Mouse (Mus musculus): ENCODE measurements around the gene Gas2l1. TPM values are rescaled to one million over a fixed set of nuclear protein-coding genes. Genes with fewer than 3 reads are reported as not detected.
"Not testable (repeated sequence)": the region's sequence is repeated elsewhere in the genome, so short reads cannot be mapped to it uniquely, and the experiment has no call there.

The Gas2l1 gene
- polyA plus RNA-seq, 1 experiment from 2014 or later = 32.9 TPM

DNA sequence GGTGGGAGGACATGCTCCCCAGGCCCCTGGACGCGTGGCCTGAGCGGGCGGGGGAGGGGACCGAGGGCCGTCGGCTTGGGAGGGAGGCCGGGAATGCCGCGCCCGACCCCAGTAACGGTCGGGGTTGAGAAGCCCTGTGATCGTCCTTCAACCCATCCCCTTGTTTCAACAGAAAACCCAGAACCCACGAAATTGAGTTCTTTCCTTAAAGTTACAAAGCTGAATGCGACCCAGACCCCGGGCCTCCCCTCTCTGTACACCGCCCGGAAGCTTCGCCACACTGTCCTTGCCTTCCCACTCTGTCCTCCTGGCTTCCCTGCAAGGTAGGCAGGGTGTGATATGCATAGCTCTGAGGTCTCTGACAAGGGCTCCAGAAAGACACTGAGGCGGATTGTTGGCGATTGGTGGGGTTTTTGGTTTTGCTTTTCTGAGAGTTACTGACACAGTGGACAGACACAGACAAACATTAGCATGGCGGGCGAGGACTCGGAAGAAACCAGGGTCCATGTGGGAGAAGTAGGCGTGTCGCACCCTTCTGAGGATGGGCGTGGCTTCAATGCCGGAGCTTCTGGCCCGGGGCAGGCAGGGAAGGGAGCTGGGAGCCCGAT, 34.6 kb upstream of the Gas2l1 start:
- peak; percentile 66 for ATAC-seq (ENCODE audit: insufficient read depth, low FRiP score, low TSS enrichment)
- under 1% methylated on average over 21 of the region's 31 CpGs for WGBS
- Histone ChIP-seq H3K36me3 (ENCODE audit: control insufficient read depth, insufficient read depth, low read length) (no peaks in the 10 kb centered on the region; the same call in 1 of the 2 replicates), H3K27ac (ENCODE audit: low read depth, low read length) (peak overlapping the region; percentile 90), H3K27me3 (ENCODE audit: control insufficient read depth, insufficient read depth, low read length) (no peaks in the 10 kb centered on the region), H3K9ac (ENCODE audit: low read length) (peak overlapping the region; percentile 93), H3K4me1 (ENCODE audit: control insufficient read depth, insufficient read depth, low read length) (peaks cover 10% of the 10 kb centered on the region), H3K4me3 (ENCODE audit: low read depth, low read length) (peak overlapping the region; percentile 90), H3K9me3 (ENCODE audit: control insufficient read depth, low read length) (no peaks in the 10 kb centered on the region), H3K4me2 (ENCODE audit: low read depth) (peak overlapping the region; percentile 74)
- DNase-seq (ENCODE audit: low spot score) = peak; percentile 89

DNA sequence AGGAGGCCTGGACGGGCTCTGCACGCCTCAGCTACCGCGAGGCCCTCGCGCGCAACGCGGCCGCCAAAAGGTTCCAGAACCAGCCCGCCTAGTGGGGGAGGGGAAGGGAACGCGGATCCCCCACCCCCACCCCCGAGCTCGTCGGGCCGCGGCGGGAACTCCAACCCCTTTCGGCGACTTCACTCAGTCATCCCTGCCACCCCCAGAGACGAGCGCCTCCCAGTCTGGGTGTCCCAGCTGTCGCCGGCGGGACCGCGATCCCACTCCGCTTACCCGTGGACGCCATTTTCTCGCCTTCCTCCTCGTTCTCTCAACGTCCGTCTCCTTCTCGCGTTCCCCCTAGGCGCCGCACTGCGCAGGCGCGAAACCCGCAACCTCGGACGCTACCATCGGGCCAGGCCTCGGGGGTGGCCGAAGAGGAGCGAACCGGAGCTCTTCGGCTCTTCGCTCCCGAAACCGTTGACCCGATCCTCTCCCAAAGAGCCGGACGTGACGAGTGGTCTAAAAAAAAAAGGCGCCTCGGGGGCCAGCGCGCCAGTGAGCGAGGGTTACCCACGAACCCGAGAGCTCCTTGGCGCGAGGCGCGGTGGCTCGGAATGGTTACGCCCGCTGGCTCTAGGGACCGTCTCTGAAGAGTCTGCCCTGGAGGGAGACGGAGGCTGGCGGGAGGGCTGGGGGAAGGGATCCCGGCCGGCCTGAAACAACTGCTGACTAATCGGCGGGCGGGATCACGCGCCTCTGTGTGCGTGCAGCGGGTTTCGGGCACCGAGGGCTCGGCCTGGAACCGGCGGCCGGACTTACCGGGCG, 33.8 kb upstream of the Gas2l1 start, which contains the start of the genes Rhbdd3 and Ewsr1:
Gene Rhbdd3, plus strand, starts transcription at position 191 of the 807 bp plus-strand sequence.
Gene Ewsr1, minus strand, starts transcription at position 531 of the 807 bp plus-strand sequence.
- no peaks in the 10 kb centered on the region; the same call in none of the 2 replicates for H3K36me3 ChIP-seq (ENCODE audit: control insufficient read depth, insufficient read depth, low read length)
- H3K27ac ChIP-seq (ENCODE audit: low read depth, low read length) = peak within 1 kb of the TSS; percentile 90
- WGBS = under 1% methylated on average over 90 of the region's 92 CpGs
- H3K4me1 ChIP-seq (ENCODE audit: control insufficient read depth, insufficient read depth, low read length) = peaks cover 10% of the 10 kb centered on the region
- peak; percentile 87 for ATAC-seq (ENCODE audit: insufficient read depth, low FRiP score, low TSS enrichment)
- H3K9ac ChIP-seq (ENCODE audit: low read length) = peak within 1 kb of the TSS; percentile 93
- H3K9me3 ChIP-seq (ENCODE audit: control insufficient read depth, low read length) = no peaks in the 10 kb centered on the region
- H3K4me2 ChIP-seq (ENCODE audit: low read depth) = peak within 1 kb of the TSS; percentile 89
- no peaks in the 10 kb centered on the region for H3K27me3 ChIP-seq (ENCODE audit: control insufficient read depth, insufficient read depth, low read length)
- peak within 1 kb of the TSS; percentile 90 for H3K4me3 ChIP-seq (ENCODE audit: low read depth, low read length)
- peak; percentile 98 for DNase-seq (ENCODE audit: low spot score)

DNA sequence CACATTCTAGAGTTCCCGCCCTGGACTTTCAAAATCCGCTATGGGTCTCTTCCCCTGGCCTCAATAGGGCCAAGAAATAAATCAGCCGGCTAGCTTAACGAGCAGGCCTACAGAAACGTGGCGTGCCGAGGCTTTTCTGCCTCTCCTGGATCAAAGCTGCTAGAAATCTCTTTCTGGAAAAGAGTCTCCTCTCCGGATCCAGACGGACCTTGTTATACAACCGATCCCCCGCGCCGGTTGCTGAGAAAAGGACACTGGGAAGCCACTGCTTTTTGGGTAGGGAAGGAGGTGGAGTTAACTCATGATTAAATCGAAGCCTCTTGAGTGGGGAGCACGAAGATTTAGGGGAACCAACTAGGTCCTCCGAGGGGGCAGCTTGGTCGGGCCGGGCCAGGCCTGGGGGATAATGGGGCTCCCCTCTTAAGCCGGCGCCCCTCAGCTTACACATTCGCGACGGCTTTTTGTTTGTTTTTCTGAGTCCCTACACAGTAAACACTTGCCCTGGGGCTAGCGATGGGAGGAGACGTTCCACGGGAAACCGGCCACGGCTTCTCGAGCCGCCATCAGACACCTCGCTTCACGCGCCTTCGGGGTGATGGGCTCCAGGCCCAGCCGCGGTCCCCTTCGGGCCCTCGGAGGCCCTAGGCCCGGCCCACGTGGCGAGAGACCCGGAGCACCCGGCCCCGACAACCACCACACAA, 33.1 kb upstream of the Gas2l1 start:
- DNase-seq (ENCODE audit: low spot score) = peak; percentile 50

DNA sequence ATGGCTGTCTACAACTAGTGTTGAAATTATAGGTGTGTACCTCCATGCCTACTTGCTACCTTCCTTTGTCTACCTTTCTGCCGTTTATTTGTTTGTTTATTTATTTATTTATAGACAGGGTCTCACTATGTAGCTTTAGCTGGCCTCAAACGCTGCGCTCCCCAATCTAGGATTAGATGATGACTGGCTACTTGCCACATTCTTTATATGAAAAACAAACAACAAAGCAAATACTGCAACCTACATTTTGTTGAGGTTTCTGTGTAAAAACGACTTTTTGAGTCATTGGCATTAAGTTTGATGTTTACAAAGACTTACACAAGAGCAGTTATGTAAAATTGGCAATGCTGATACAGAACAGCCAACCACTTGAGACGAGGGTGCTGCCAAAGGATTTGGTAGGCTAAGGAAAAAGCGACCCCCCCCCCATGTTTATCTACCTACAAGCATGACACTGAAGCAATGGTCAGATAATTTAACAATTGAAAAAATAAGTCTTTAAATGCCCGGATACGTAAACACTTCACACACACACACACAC, 31.4 kb upstream of the Gas2l1 start:
- Histone ChIP-seq H3K27me3 (ENCODE audit: control insufficient read depth, insufficient read depth, low read length) (no peaks in the 10 kb centered on the region), H3K36me3 (ENCODE audit: control insufficient read depth, insufficient read depth, low read length) (peaks cover 4% of the 10 kb centered on the region), H3K9me3 (ENCODE audit: control insufficient read depth, low read length) (no peaks in the 10 kb centered on the region), H3K27ac (ENCODE audit: low read depth, low read length) (no peak overlapping the region), H3K4me3 (ENCODE audit: low read depth, low read length) (peak overlapping the region; percentile 90), H3K9ac (ENCODE audit: low read length) (no peak overlapping the region), H3K4me2 (ENCODE audit: low read depth) (peak overlapping the region; percentile 89), H3K4me1 (ENCODE audit: control insufficient read depth, insufficient read depth, low read length) (peaks cover 10% of the 10 kb centered on the region)
- DNase-seq (ENCODE audit: low spot score) (no peak), ATAC-seq (ENCODE audit: insufficient read depth, low FRiP score, low TSS enrichment) (no peak)
- WGBS = 82% methylated on average over 8 of the region's 8 CpGs

More for the DNA sequence above, 33.1 kb upstream of the Gas2l1 start:
- Histone ChIP-seq H3K27me3 (ENCODE audit: control insufficient read depth, insufficient read depth, low read length) (no peaks in the 10 kb centered on the region), H3K36me3 (ENCODE audit: control insufficient read depth, insufficient read depth, low read length) (no peaks in the 10 kb centered on the region; the same call in none of the 2 replicates), H3K27ac (ENCODE audit: low read depth, low read length) (peak overlapping the region; percentile 90), H3K9ac (ENCODE audit: low read length) (peak overlapping the region; percentile 93), H3K4me1 (ENCODE audit: control insufficient read depth, insufficient read depth, low read length) (peaks cover 10% of the 10 kb centered on the region), H3K9me3 (ENCODE audit: control insufficient read depth, low read length) (no peaks in the 10 kb centered on the region), H3K4me3 (ENCODE audit: low read depth, low read length) (peak overlapping the region; percentile 90), H3K4me2 (ENCODE audit: low read depth) (peak overlapping the region; percentile 89)
- ATAC-seq (ENCODE audit: insufficient read depth, low FRiP score, low TSS enrichment) = peak; percentile 15; the same call in 1 of the 2 replicates
- WGBS = under 1% methylated on average over 44 of the region's 44 CpGs

DNA sequence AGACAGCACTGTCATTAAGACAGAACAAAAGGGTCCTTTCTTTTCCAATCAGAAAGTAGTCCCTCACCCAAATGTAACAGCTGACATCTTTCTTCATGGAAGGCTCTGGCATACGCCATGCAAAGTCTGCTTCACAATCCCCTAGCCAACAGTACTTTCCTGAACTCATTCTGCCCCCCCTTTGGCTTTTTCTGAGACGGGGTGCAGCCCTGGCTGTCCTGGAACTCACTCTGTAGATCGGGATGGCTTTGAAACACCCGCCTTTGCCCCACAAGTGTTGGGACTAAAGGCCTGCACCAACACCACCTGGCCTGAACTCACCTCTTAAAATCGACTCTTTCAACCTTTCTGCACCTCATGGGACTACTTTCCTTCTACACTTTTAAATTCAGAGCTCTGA, 30.8 kb upstream of the Gas2l1 start:
- 86% methylated on average over 5 of the region's 5 CpGs for WGBS
- Histone ChIP-seq H3K36me3 (ENCODE audit: control insufficient read depth, insufficient read depth, low read length) (peaks cover 6% of the 10 kb centered on the region), H3K9me3 (ENCODE audit: control insufficient read depth, low read length) (no peaks in the 10 kb centered on the region), H3K27me3 (ENCODE audit: control insufficient read depth, insufficient read depth, low read length) (no peaks in the 10 kb centered on the region), H3K4me1 (ENCODE audit: control insufficient read depth, insufficient read depth, low read length) (peaks cover 10% of the 10 kb centered on the region), H3K4me3 (ENCODE audit: low read depth, low read length) (no peak overlapping the region), H3K9ac (ENCODE audit: low read length) (no peak overlapping the region), H3K27ac (ENCODE audit: low read depth, low read length) (no peak overlapping the region), H3K4me2 (ENCODE audit: low read depth) (no peak overlapping the region)
- DNase-seq (ENCODE audit: low spot score) (no peak), ATAC-seq (ENCODE audit: insufficient read depth, low FRiP score, low TSS enrichment) (no peak)

DNA sequence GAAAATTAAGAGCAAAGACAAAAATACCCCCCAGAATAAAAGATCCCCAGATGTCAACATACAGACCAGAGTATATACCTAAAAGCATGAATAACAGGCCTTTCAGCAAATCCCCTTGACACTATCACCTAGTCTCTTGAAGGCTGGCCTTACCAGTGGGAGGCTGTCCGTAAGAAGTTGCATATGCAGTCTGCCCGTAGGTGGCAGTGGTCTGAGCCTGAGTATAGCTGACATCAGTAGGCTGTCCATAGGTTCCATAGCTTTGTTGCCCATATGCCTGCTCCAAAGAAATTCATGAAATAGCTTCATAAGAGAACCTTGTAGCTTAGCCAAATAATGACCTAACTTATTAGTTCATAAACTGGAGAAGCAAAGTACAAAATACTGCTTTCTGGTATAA, 26.6 kb upstream of the Gas2l1 start:
- DNase-seq (ENCODE audit: low spot score) = no peak
- 75% methylated on average over 2 of the region's 2 CpGs for WGBS

DNA sequence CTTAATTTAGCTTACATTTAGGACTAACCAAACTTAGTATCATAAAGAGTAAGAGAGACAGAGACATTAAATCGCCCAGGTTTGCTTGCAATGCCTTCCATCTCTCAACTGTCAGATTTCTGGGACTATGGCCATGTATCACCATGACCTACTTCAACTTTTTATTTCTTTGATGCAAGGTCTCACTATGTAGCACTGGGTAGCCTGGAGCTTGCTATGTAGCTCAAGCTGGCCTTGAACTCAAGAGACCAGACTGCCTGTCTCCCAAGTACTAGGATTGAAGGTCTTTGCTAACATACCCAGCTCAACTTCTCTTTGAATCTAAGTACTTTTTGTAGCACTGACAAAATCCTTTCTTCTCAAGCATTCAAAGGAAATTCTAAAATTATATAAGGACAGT, 24.0 kb upstream of the Gas2l1 start:
- 97% methylated on average over 1 of the region's 1 CpGs for WGBS
- Histone ChIP-seq H3K4me2 (ENCODE audit: low read depth) (no peak overlapping the region), H3K27ac (ENCODE audit: low read depth, low read length) (no peak overlapping the region), H3K4me3 (ENCODE audit: low read depth, low read length) (no peak overlapping the region), H3K36me3 (ENCODE audit: control insufficient read depth, insufficient read depth, low read length) (peaks cover 17% of the 10 kb centered on the region), H3K4me1 (ENCODE audit: control insufficient read depth, insufficient read depth, low read length) (no peaks in the 10 kb centered on the region), H3K27me3 (ENCODE audit: control insufficient read depth, insufficient read depth, low read length) (no peaks in the 10 kb centered on the region), H3K9ac (ENCODE audit: low read length) (no peak overlapping the region), H3K9me3 (ENCODE audit: control insufficient read depth, low read length) (no peaks in the 10 kb centered on the region)
- no peak for ATAC-seq (ENCODE audit: insufficient read depth, low FRiP score, low TSS enrichment)
- DNase-seq (ENCODE audit: low spot score) = no peak

More for the DNA sequence above, 26.6 kb upstream of the Gas2l1 start:
- H3K4me3 ChIP-seq (ENCODE audit: low read depth, low read length) = no peak overlapping the region
- H3K27me3 ChIP-seq (ENCODE audit: control insufficient read depth, insufficient read depth, low read length) = no peaks in the 10 kb centered on the region
- no peak for ATAC-seq (ENCODE audit: insufficient read depth, low FRiP score, low TSS enrichment)
- H3K4me1 ChIP-seq (ENCODE audit: control insufficient read depth, insufficient read depth, low read length) = peaks cover 2% of the 10 kb centered on the region; the same call in 1 of the 2 replicates
- no peak overlapping the region for H3K9ac ChIP-seq (ENCODE audit: low read length)
- peaks cover 10% of the 10 kb centered on the region for H3K36me3 ChIP-seq (ENCODE audit: control insufficient read depth, insufficient read depth, low read length)
- H3K4me2 ChIP-seq (ENCODE audit: low read depth) = no peak overlapping the region
- no peaks in the 10 kb centered on the region for H3K9me3 ChIP-seq (ENCODE audit: control insufficient read depth, low read length)
- no peak overlapping the region for H3K27ac ChIP-seq (ENCODE audit: low read depth, low read length)

DNA sequence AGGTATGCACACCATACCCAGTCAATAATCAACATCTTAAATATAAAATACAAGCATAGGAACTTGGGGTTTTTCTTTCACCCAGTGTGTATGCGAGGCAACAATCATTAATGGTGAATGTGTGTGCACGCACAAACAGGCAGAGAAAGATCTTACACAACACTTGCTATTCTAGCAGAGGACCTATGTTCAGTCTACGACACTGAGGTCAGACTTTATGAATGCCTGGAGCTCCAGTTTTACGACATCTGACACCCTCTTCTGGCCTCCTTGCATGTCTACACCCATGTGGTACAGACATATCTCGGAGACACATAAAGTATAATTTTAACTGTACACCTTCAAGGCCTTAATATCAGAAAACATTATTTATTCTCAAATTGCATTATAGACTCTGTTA, 11.7 kb upstream of the Gas2l1 start:
- not testable (repeated sequence) for H3K4me1 ChIP-seq (ENCODE audit: control insufficient read depth, insufficient read depth, low read length); H3K27ac ChIP-seq (ENCODE audit: low read depth, low read length); H3K27me3 ChIP-seq (ENCODE audit: control insufficient read depth, insufficient read depth, low read length); H3K4me3 ChIP-seq (ENCODE audit: low read depth, low read length); H3K9me3 ChIP-seq (ENCODE audit: control insufficient read depth, low read length); H3K9ac ChIP-seq (ENCODE audit: low read length); DNase-seq (ENCODE audit: low spot score); ATAC-seq (ENCODE audit: insufficient read depth, low FRiP score, low TSS enrichment); H3K4me2 ChIP-seq (ENCODE audit: low read depth)
- 86% methylated on average over 3 of the region's 5 CpGs for WGBS
- peaks cover 24% of the 10 kb centered on the region for H3K36me3 ChIP-seq (ENCODE audit: control insufficient read depth, insufficient read depth, low read length)
